Mouse (Mus musculus) CH12.LX (cell line): ENCODE measurements at regions not wholly inside any gene's neighbourhood (a gene's known extent, or its start where the extent isn't known, plus 50 kb on each side); places are given as distances from the start of the nearest gene placed in this dataset.

ENCODE experiments used
- DNase-seq: peaks from one replicate; pipeline ENCODE4 v3.0.0-alpha.2; 2013; ENCODE audit errors: extremely low read depth
- H3K27ac ChIP-seq: 2 replicates; pipeline ENCODE4 v1.5.1; 2012; ENCODE audit warnings: low read depth, mild to moderate bottlenecking, control low read depth, moderate library complexity; ENCODE audit not compliant: insufficient read depth
- H3K27me3 ChIP-seq: replicated peaks from 2 replicates; pipeline ENCODE3; 2012; ENCODE audit warnings: inconsistent platforms
- H3K36me3 ChIP-seq, 2 experiments: replicated peaks in 1 of 2; 2 replicates each; pipeline versions ENCODE3 to v1.6.1; 2012; ENCODE audit warnings: inconsistent platforms in 1 of 2, low read length in 1 of 2, mild to moderate bottlenecking in 1 of 2, mixed read lengths in 1 of 2, moderate library complexity in 1 of 2; ENCODE audit not compliant: control insufficient read depth in 1 of 2, insufficient read depth in 1 of 2
- H3K4me1 ChIP-seq, 2 experiments: 2 replicates each; pipeline ENCODE4 v1.6.1; 2012; ENCODE audit warnings: inconsistent platforms in 1 of 2, moderate library complexity in 1 of 2; ENCODE audit not compliant: insufficient read depth in 2 of 2, control insufficient read depth in 1 of 2
- H3K4me2 ChIP-seq: 2 replicates; pipeline ENCODE4 v1.6.1; 2012; ENCODE audit warnings: low read depth, mild to moderate bottlenecking, control low read depth; ENCODE audit not compliant: poor library complexity, insufficient read depth, severe bottlenecking
- H3K4me3 ChIP-seq, 3 experiments: fragments of 150-350 bp in 1 of 3; sonication (generic) in 1 of 3; replicated peaks in 1 of 3; 2 replicates each; pipeline versions ENCODE3 to v1.5.1; 2011 to 2012; ENCODE audit warnings: low read depth in 2 of 3, low read length in 2 of 3, mild to moderate bottlenecking in 2 of 3, moderate library complexity in 2 of 3, control low read depth in 1 of 3, improper control_type of control experiment in 1 of 3, inconsistent platforms in 1 of 3, mixed read lengths in 1 of 3; ENCODE audit not compliant: poor library complexity in 1 of 3
- H3K79me2 ChIP-seq: replicated peaks from 2 replicates; pipeline ENCODE4 v1.6.1; 2012; ENCODE audit warnings: mild to moderate bottlenecking, moderate library complexity; ENCODE audit not compliant: control insufficient read depth, poor library complexity, insufficient read depth, severe bottlenecking; ENCODE audit errors: extremely low read depth
- H3K9ac ChIP-seq: 2 replicates; pipeline ENCODE4 v1.6.1; 2012; ENCODE audit warnings: low read depth, mild to moderate bottlenecking, control low read depth, moderate library complexity; ENCODE audit not compliant: insufficient read depth
- H3K9me3 ChIP-seq: replicated peaks from 2 replicates; pipeline ENCODE3; 2012; ENCODE audit warnings: low read length, inconsistent platforms, mixed read lengths
- BHLHE40 ChIP-seq: IDR thresholded peaks from 2 replicates; pipeline ENCODE4 v1.6.1; 2011; ENCODE audit warnings: mild to moderate bottlenecking, low read depth, low read length, improper control_type of control experiment
- CHD1 ChIP-seq: IDR thresholded peaks from 2 replicates; pipeline ENCODE4 v1.6.1; 2012; ENCODE audit warnings: low read depth, low read length, improper control_type of control experiment, inconsistent platforms
- CHD2 ChIP-seq: IDR thresholded peaks from 2 replicates; pipeline ENCODE4 v1.6.1; 2011; ENCODE audit warnings: low read length, improper control_type of control experiment
- CTCF ChIP-seq, 2 experiments: IDR thresholded peaks in 1 of 2; conservative IDR thresholded peaks in 1 of 2; 2 replicates each; pipeline ENCODE4 v1.5.1; 2011 to 2012; ENCODE audit warnings: low read depth in 2 of 2, low read length in 2 of 2, improper control_type of control experiment in 1 of 2, inconsistent platforms in 1 of 2, mild to moderate bottlenecking in 1 of 2, moderate library complexity in 1 of 2
- E2F4 ChIP-seq: IDR thresholded peaks from 2 replicates; pipeline ENCODE4 v1.6.1; 2011; ENCODE audit warnings: low read depth, low read length, improper control_type of control experiment; ENCODE audit not compliant: insufficient replicate concordance
- ELF1 ChIP-seq: IDR thresholded peaks from 2 replicates; pipeline ENCODE4 v1.6.1; 2014; ENCODE audit warnings: low read depth, mild to moderate bottlenecking, inconsistent platforms, low read length, improper control_type of control experiment
- EP300 ChIP-seq: IDR thresholded peaks from 2 replicates; pipeline ENCODE4 v1.6.1; 2011; ENCODE audit warnings: low read length, improper control_type of control experiment
- ETS1 ChIP-seq: conservative IDR thresholded peaks from 2 replicates; pipeline ENCODE4 v1.6.1; 2012; ENCODE audit warnings: low read depth, mild to moderate bottlenecking, inconsistent platforms, low read length, improper control_type of control experiment, moderate library complexity
- GABPA ChIP-seq: IDR thresholded peaks from 2 replicates; pipeline ENCODE4 v1.6.1; 2012; ENCODE audit warnings: low read depth, low read length, improper control_type of control experiment, inconsistent platforms; ENCODE audit not compliant: insufficient replicate concordance
- HCFC1 ChIP-seq: IDR thresholded peaks from 2 replicates; pipeline ENCODE4 v1.6.1; 2012; ENCODE audit warnings: low read depth, mild to moderate bottlenecking, inconsistent platforms, low read length, improper control_type of control experiment
- IRF4 ChIP-seq: IDR thresholded peaks from 2 replicates; pipeline ENCODE4 v1.6.1; 2014; ENCODE audit warnings: low read depth, mild to moderate bottlenecking, inconsistent platforms, low read length, improper control_type of control experiment
- JUN ChIP-seq: IDR thresholded peaks from 2 replicates; pipeline ENCODE4 v1.6.1; 2011; ENCODE audit warnings: low read depth, mild to moderate bottlenecking, low read length, improper control_type of control experiment, moderate library complexity; ENCODE audit not compliant: insufficient read depth
- JUND ChIP-seq: conservative IDR thresholded peaks from 2 replicates; pipeline ENCODE4 v1.6.1; 2011; ENCODE audit warnings: low read depth, low read length, improper control_type of control experiment
- KAT2A ChIP-seq: IDR thresholded peaks from 2 replicates; pipeline ENCODE4 v1.6.1; 2012; ENCODE audit warnings: low read length, improper control_type of control experiment, inconsistent platforms; ENCODE audit not compliant: insufficient replicate concordance
- MAFK ChIP-seq: IDR thresholded peaks from 2 replicates; pipeline ENCODE4 v1.6.1; 2011; ENCODE audit warnings: low read length, improper control_type of control experiment; ENCODE audit not compliant: insufficient replicate concordance
- MAX ChIP-seq: IDR thresholded peaks from 2 replicates; pipeline ENCODE4 v1.6.1; 2011; ENCODE audit warnings: low read length, improper control_type of control experiment
- MAZ ChIP-seq: IDR thresholded peaks from 2 replicates; pipeline ENCODE4 v1.6.1; 2012; ENCODE audit warnings: low read depth, mild to moderate bottlenecking, inconsistent platforms, low read length, improper control_type of control experiment, moderate library complexity
- MEF2A ChIP-seq: IDR thresholded peaks from 2 replicates; pipeline ENCODE4 v1.6.1; 2014; ENCODE audit warnings: low read depth, mild to moderate bottlenecking, inconsistent platforms, low read length, improper control_type of control experiment, borderline replicate concordance
- MXI1 ChIP-seq: IDR thresholded peaks from 2 replicates; pipeline ENCODE4 v1.6.1; 2011; ENCODE audit warnings: mild to moderate bottlenecking, low read depth, low read length, improper control_type of control experiment
- MYC ChIP-seq: IDR thresholded peaks from 2 replicates; pipeline ENCODE4 v1.6.1; 2011; ENCODE audit warnings: low read depth, mild to moderate bottlenecking, improper control_type of control experiment, low read length
- NELFE ChIP-seq: IDR thresholded peaks from 2 replicates; pipeline ENCODE4 v1.6.1; 2011; ENCODE audit warnings: low read depth, low read length, improper control_type of control experiment
- NRF1 ChIP-seq: IDR thresholded peaks from 2 replicates; pipeline ENCODE4 v1.6.1; 2014; ENCODE audit warnings: low read depth, mild to moderate bottlenecking, inconsistent platforms, low read length, improper control_type of control experiment, moderate library complexity
- PAX5 ChIP-seq: IDR thresholded peaks from 2 replicates; pipeline ENCODE4 v1.6.1; 2012; ENCODE audit warnings: low read length, inconsistent platforms, mixed read lengths
- POLR2A ChIP-seq: IDR thresholded peaks from 2 replicates; pipeline ENCODE4 v1.6.1; 2011; ENCODE audit warnings: low read depth, mild to moderate bottlenecking, improper control_type of control experiment, low read length
- POLR2AphosphoS2 ChIP-seq: IDR thresholded peaks from 2 replicates; pipeline ENCODE4 v1.6.1; 2011; ENCODE audit warnings: low read depth, low read length, improper control_type of control experiment
- RAD21 ChIP-seq: IDR thresholded peaks from 2 replicates; pipeline ENCODE4 v1.6.1; 2011; ENCODE audit warnings: low read depth, mild to moderate bottlenecking, low read length, improper control_type of control experiment, moderate library complexity
- RCOR1 ChIP-seq: conservative IDR thresholded peaks from 2 replicates; pipeline ENCODE4 v1.6.1; 2012; ENCODE audit warnings: low read depth, mild to moderate bottlenecking, inconsistent platforms, low read length, improper control_type of control experiment
- SIN3A ChIP-seq: IDR thresholded peaks from 2 replicates; pipeline ENCODE4 v1.6.1; 2012; ENCODE audit warnings: low read length, improper control_type of control experiment, inconsistent platforms
- SMC3 ChIP-seq: IDR thresholded peaks from 2 replicates; pipeline ENCODE4 v1.6.1; 2011; ENCODE audit warnings: low read depth, low read length, improper control_type of control experiment
- TBP ChIP-seq: conservative IDR thresholded peaks from 2 replicates; pipeline ENCODE4 v1.6.1; 2011; ENCODE audit warnings: low read depth, low read length, improper control_type of control experiment
- TCF12 ChIP-seq: IDR thresholded peaks from 2 replicates; pipeline ENCODE4 v1.6.1; 2014; ENCODE audit warnings: low read depth, mild to moderate bottlenecking, inconsistent platforms, low read length, improper control_type of control experiment
- UBTF ChIP-seq: IDR thresholded peaks from 2 replicates; pipeline ENCODE4 v1.6.1; 2012; ENCODE audit warnings: low read depth, mild to moderate bottlenecking, inconsistent platforms, low read length, improper control_type of control experiment, moderate library complexity
- USF1 ChIP-seq: IDR thresholded peaks from 2 replicates; pipeline ENCODE4 v1.6.1; 2014; ENCODE audit warnings: low read depth, mild to moderate bottlenecking, inconsistent platforms, low read length, improper control_type of control experiment
- USF2 ChIP-seq: conservative IDR thresholded peaks from 2 replicates; pipeline ENCODE4 v1.6.1; 2011; ENCODE audit warnings: low read depth, low read length, improper control_type of control experiment
- ZC3H11A ChIP-seq: IDR thresholded peaks from 2 replicates; pipeline ENCODE4 v1.6.1; 2012; ENCODE audit warnings: low read depth, mild to moderate bottlenecking, inconsistent platforms, low read length, improper control_type of control experiment
- ZKSCAN1 ChIP-seq: IDR thresholded peaks from 2 replicates; pipeline ENCODE4 v1.6.1; 2012; ENCODE audit warnings: low read depth, inconsistent platforms, low read length, improper control_type of control experiment, borderline replicate concordance
- ZMIZ1 ChIP-seq: IDR thresholded peaks from 2 replicates; pipeline ENCODE4 v1.6.1; 2012; ENCODE audit warnings: low read depth, mild to moderate bottlenecking, inconsistent platforms, low read length, improper control_type of control experiment
- ZNF384 ChIP-seq: IDR thresholded peaks from 2 replicates; pipeline ENCODE4 v1.6.1; 2012; ENCODE audit warnings: low read depth, low read length, improper control_type of control experiment, inconsistent platforms
- dilution Hi-C: fragments of 300-500 bp; cut with MboI; formaldehyde crosslinking; loops from 2 replicates; pipeline ENCODE4 v1.14.3; 2020; ENCODE audit warnings: low sequenced_read_pairs; ENCODE audit not compliant: extremely low pct_unique_long_range_greater_than_20kb, extremely low pct_ligation_motif_present
- in situ Hi-C: fragments of 300-500 bp; cut with MboI; formaldehyde crosslinking; loops from 3 replicates; pipeline ENCODE4 v1.14.3; 2019; ENCODE audit warnings: low sequenced_read_pairs, low pct_ligation_motif_present, low pct_unique_long_range_greater_than_20kb, mixed read lengths

DNA sequence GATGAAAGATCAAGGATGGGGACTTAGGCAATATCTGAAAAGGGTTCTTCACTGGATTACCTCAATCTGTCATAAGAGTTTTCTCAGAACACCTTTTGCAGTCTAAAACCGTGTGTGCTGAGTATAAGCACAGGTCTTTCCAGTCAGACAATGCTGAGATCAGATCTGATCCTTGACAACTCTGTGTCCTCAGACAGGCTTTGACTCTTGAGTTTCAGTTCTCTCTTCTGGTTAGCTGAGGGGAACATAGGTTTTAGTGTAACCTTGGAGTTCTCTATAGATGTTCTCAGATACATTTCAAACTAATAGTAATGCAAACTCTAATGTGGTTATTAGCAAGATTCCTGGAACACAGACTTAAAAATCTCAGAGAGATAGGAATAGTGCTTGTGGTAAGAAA lies 453.7 kb downstream of the Inhba start:
- Histone ChIP-seq H3K4me1 (peaks cover 11 to 54% of the 10 kb centered on the region in 2 experiments), H3K27me3 (no peaks in the 10 kb centered on the region), H3K4me3 (peak overlapping the region in 2 of 3 experiments; percentile 15 to 20), H3K79me2 (no peaks in the 10 kb centered on the region), H3K4me2 (peak overlapping the region; percentile 95), H3K9ac (peak overlapping the region; percentile 48; the same call in 1 of the 2 replicates), H3K27ac (peak overlapping the region; percentile 41), H3K9me3 (peaks cover 4% of the 10 kb centered on the region), H3K36me3 (no peaks in the 10 kb centered on the region)
- TF ChIP-seq MAZ (0 out of 2 replicates have a peak, but pooled peaks have one; percentile 7), TCF12 (no peak), ELF1 (no peak), ZKSCAN1 (no peak), EP300 (peak; percentile 83), POLR2A (no peak), KAT2A (no peak), RCOR1 (no peak), RAD21 (no peak; the same call in 1 of the 2 replicates), CHD1 (peak; percentile 3; the same call in 1 of the 2 replicates), PAX5 (no peak), JUN (no peak), USF1 (no peak), ETS1 (no peak), USF2 (no peak), UBTF (no peak), MEF2A (no peak), BHLHE40 (no peak), ZNF384 (no peak), TBP (no peak), NELFE (no peak), CHD2 (no peak; the same call in 1 of the 2 replicates), IRF4 (peak; percentile 96), E2F4 (no peak), ZC3H11A (no peak), MXI1 (0 out of 2 replicates have a peak, but pooled peaks have one; percentile 17), MAX (0 out of 2 replicates have a peak, but pooled peaks have one; percentile 16), POLR2AphosphoS2 (no peak), HCFC1 (no peak), SMC3 (peak; percentile 20; the same call in 1 of the 2 replicates), SIN3A (no peak), MYC (no peak), CTCF (conservative IDR thresholded peaks at IDR 0.05 in 1 of 2, IDR thresholded peaks at IDR 0.05 in 1 of 2; ENCODE audit: low read depth in 2 of 2, low read length in 2 of 2) (no peak), NRF1 (no peak), MAFK (no peak), ZMIZ1 (no peak), JUND (peak; percentile 17; the same call in 1 of the 2 replicates), GABPA (no peak)
- DNase-seq: peak; percentile 81
- in situ Hi-C loops (no loop called here), dilution Hi-C loops (no loop called here)
